Mouse (Mus musculus) spleen, postnatal 4 days (tissue): Measurements from ENCODE around the gene Pgf.

Source experiments
- DNase-seq, 2 experiments: peaks; one replicate each; pipeline ENCODE4 v3.0.0; 2022; ENCODE audit warnings: low spot score in 2 of 2

Pgf gene

GRCm38 (mm10) chr12:85124751-85125150, 52.8 kb downstream of the Pgf start:
- no peak for DNase-seq

GRCm38 (mm10) chr12:85123645-85124044, 53.9 kb downstream of the Pgf start:
- DNase-seq = no peak

- DNase-seq = no peak
These were observed 54.5 kb downstream of the Pgf start for GRCm38 (mm10) chr12:85123108-85123530.

GRCm38 (mm10) chr12:85121806-85122459, 55.7 kb downstream of the Pgf start:
- no peak for DNase-seq
